7 mouse cellular contexts compared by ENCODE assay signal in the genomic region with DNA sequence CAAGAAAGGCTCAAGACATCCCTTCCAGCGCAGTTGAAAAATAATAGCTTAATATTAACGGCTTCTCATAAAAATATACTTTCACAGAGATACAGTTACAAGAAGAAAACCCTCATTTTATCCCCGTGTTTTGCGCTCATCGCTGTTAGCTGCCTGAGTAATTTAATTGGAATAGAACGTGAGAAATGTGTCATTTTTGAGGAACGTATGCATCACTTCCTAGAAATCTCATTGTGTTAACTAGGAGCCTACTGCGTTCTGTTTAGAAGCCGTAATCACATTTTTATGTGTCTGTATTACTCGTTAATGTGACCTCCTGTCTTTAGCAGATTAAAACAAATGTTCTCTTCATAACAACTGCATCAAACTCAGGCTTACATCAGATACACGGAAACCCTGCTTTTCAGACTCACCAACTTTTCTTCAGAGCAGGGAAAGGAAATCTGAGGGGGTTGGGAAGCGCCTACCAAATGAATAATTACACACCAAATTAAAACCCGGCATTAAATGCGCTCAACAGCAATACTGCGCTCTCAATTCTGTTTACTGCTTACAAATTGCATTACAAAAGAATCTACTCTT. TPM values are rescaled to one million over a fixed set of nuclear protein-coding genes. Genes with fewer than 3 reads are reported as not detected.
A peak's percentile ranks its signal among the peaks of the same experiment; 100 is the strongest.
DNase-seq lines count a peak whose midpoint lies in the region; ATAC-seq and TF ChIP-seq lines count a peak whose summit lies in the region.

No protein-coding gene starts in this region.

- H3K36me3 ChIP-seq in kidney, postnatal 0 days (ENCODE audit: insufficient read depth, low read length) = no peaks in the 10 kb centered on the region
- H3K36me3 ChIP-seq in hindbrain, embryonic 16.5 days (ENCODE audit: control insufficient read depth, insufficient read depth, low read length) = no peaks in the 10 kb centered on the region
- no peaks in the 10 kb centered on the region for H3K36me3 ChIP-seq in midbrain, postnatal 0 days (ENCODE audit: insufficient read depth, low read length)

- peaks cover 4% of the 10 kb centered on the region; the same call in 1 of the 2 replicates for H3K4me1 ChIP-seq in kidney, postnatal 0 days (replicated peaks; ENCODE audit: insufficient read depth, low read length)
- 0 out of 2 replicates have a peak, but pooled peaks cover 3% of the 10 kb centered on the region for H3K4me1 ChIP-seq in embryonic fibroblast, embryonic 13.5 days (ENCODE audit: control insufficient read depth, insufficient read depth, low read length)
- peaks cover 7% of the 10 kb centered on the region for H3K4me1 ChIP-seq in hindbrain, embryonic 16.5 days (ENCODE audit: control insufficient read depth, insufficient read depth, low read depth, low read length)
- H3K4me1 ChIP-seq in midbrain, postnatal 0 days (ENCODE audit: insufficient read depth, low read length) = no peaks in the 10 kb centered on the region

- H3K4me3 ChIP-seq in kidney, postnatal 0 days (replicated peaks; ENCODE audit: low read depth, low read length) = 0 out of 2 replicates have a peak overlapping the region, but pooled peaks have one; percentile 8
- peak overlapping the region; percentile 20 for H3K4me3 ChIP-seq in embryonic fibroblast, embryonic 13.5 days (ENCODE audit: insufficient read depth, low read length)
- peak overlapping the region; percentile 38 for H3K4me3 ChIP-seq in hindbrain, embryonic 16.5 days (ENCODE audit: low read length)
- H3K4me3 ChIP-seq in midbrain, postnatal 0 days (ENCODE audit: low read depth, low read length) = peak overlapping the region; percentile 15; the same call in 1 of the 2 replicates

- H3K27me3 ChIP-seq in kidney, postnatal 0 days (ENCODE audit: insufficient read depth, low read length) = peaks cover 61% of the 10 kb centered on the region
- peaks cover 40% of the 10 kb centered on the region for H3K27me3 ChIP-seq in hindbrain, embryonic 16.5 days (replicated peaks; ENCODE audit: control insufficient read depth, insufficient read depth, low read length)
- peaks cover 55% of the 10 kb centered on the region for H3K27me3 ChIP-seq in midbrain, postnatal 0 days (ENCODE audit: insufficient read depth, low read length)

- TF ChIP-seq CTCF in kidney, postnatal 0 days (IDR thresholded peaks at IDR 0.05; ENCODE audit: low read depth) = no peak
- no peak for TF ChIP-seq CTCF in embryonic fibroblast, embryonic 13.5 days (IDR thresholded peaks at IDR 0.05; ENCODE audit: borderline replicate concordance, insufficient read depth, low read length)
- no peak for TF ChIP-seq CTCF in midbrain, postnatal 0 days (IDR thresholded peaks at IDR 0.05)

- no peak for TF ChIP-seq POLR2A in embryonic fibroblast, embryonic 13.5 days (IDR thresholded peaks at IDR 0.05; ENCODE audit: low read depth, low read length)

- ATAC-seq in kidney, postnatal 0 days (replicated peaks; ENCODE audit: low FRiP score, low read depth) = no peak
- ATAC-seq in hindbrain, embryonic 16.5 days = no peak
- ATAC-seq in midbrain, postnatal 0 days (ENCODE audit: low FRiP score) = no peak
- no peak for ATAC-seq in activated CD4-positive, CD25-positive, alpha-beta regulatory T cell, adult 4 months

- H3K27ac ChIP-seq in kidney, postnatal 0 days = no peak overlapping the region
- no peak overlapping the region for H3K27ac ChIP-seq in embryonic fibroblast, embryonic 13.5 days (ENCODE audit: insufficient read depth, low read length)
- H3K27ac ChIP-seq in hindbrain, embryonic 16.5 days (ENCODE audit: low read depth, low read length) = no peak overlapping the region
- no peak overlapping the region for H3K27ac ChIP-seq in midbrain, postnatal 0 days (ENCODE audit: low read depth, low read length)

- H3K4me2 ChIP-seq in kidney, postnatal 0 days (ENCODE audit: low read length) = peak overlapping the region; percentile 40; the same call in 1 of the 2 replicates
- H3K4me2 ChIP-seq in hindbrain, embryonic 16.5 days (ENCODE audit: low read length) = peak overlapping the region; percentile 70
- H3K4me2 ChIP-seq in midbrain, postnatal 0 days (ENCODE audit: low read depth, low read length, poor library complexity, severe bottlenecking) = 0 out of 2 replicates have a peak overlapping the region, but pooled peaks have one; percentile 37

- no peak for DNase-seq in kidney, postnatal 0 days (ENCODE audit: low spot score)
- DNase-seq in kidney, adult 18-20 months = no peak
- DNase-seq in midbrain, postnatal 0 days (ENCODE audit: low spot score) = no peak
- no peak for DNase-seq in left cerebral cortex, adult 18-20 months (ENCODE audit: low spot score in 2 of 2)

- WGBS in kidney, postnatal 0 days = 4% methylated on average over 15 of the region's 15 CpGs
- 2% methylated on average over 15 of the region's 15 CpGs for WGBS in hindbrain, embryonic 16.5 days
- 4% methylated on average over 15 of the region's 15 CpGs for WGBS in midbrain, postnatal 0 days

- H3K9ac ChIP-seq in kidney, postnatal 0 days (ENCODE audit: low read depth, low read length) = no peak overlapping the region
- no peak overlapping the region for H3K9ac ChIP-seq in hindbrain, embryonic 16.5 days (ENCODE audit: low read depth, low read length)
- H3K9ac ChIP-seq in midbrain, postnatal 0 days (replicated peaks; ENCODE audit: low read length, poor library complexity, severe bottlenecking) = no peak overlapping the region

- H3K9me3 ChIP-seq in kidney, postnatal 0 days (replicated peaks; ENCODE audit: low read length) = no peaks in the 10 kb centered on the region
- H3K9me3 ChIP-seq in hindbrain, embryonic 16.5 days (ENCODE audit: control insufficient read depth, low read length) = no peaks in the 10 kb centered on the region
- no peaks in the 10 kb centered on the region for H3K9me3 ChIP-seq in midbrain, postnatal 0 days (ENCODE audit: low read length)

RNA-seq across cellular contexts. Expression of a gene that starts 11.5 kb away (rescaled TPM):
- not detected in 2 replicates for polyA plus RNA-seq in kidney, postnatal 0 days (2015; fragmentation: Nextera tagmentation; extraction: Ambion mirVana)
- not detected in 2 replicates for polyA plus RNA-seq in embryonic fibroblast, embryonic 13.5 days (2011; ENCODE audit: insufficient read length, low read depth, missing spikeins)
- 33.0 and 35.8 TPM in 2 replicates for polyA plus RNA-seq in hindbrain, embryonic 16.5 days (2015; fragmentation: Nextera tagmentation; extraction: Ambion mirVana)
- total RNA-seq in midbrain, postnatal 0 days (2014; rRNA removed) = 9.9 and 10.8 TPM in 2 replicates
- 15.2 and 22.8 TPM in 2 replicates for polyA plus RNA-seq in midbrain, postnatal 0 days (2015; fragmentation: Nextera tagmentation; extraction: Ambion mirVana)
- not detected for polyA plus RNA-seq in activated CD4-positive, CD25-positive, alpha-beta regulatory T cell, adult 4 months (2017; shearing (Covaris generic))
- under 1 TPM; 0.21 to 0.89 TPM for total RNA-seq in left cerebral cortex, adult 18-20 months (2021)

Comparison
In these comparisons a context has a peak if more than half of its experiments do, and no peak if none do; other contexts are left out.
1. RNA of a gene that starts 11.5 kb away (polyA plus RNA-seq): 33.0 to 35.8 TPM in hindbrain, embryonic 16.5 days and 15.2 to 22.8 TPM in midbrain, postnatal 0 days; not detected in embryonic fibroblast, embryonic 13.5 days, not detected in kidney, postnatal 0 days and not detected in activated CD4-positive, CD25-positive, alpha-beta regulatory T cell, adult 4 months; every median in the first group is over 10 times any median in the second.
2. Peak in every context shown above with its lines, with median percentiles within 50 percentile points of each other: H3K4me2 ChIP-seq and H3K4me3 ChIP-seq.